Mouse (Mus musculus): ENCODE data around the gene Nfkbiz.

DNA sequence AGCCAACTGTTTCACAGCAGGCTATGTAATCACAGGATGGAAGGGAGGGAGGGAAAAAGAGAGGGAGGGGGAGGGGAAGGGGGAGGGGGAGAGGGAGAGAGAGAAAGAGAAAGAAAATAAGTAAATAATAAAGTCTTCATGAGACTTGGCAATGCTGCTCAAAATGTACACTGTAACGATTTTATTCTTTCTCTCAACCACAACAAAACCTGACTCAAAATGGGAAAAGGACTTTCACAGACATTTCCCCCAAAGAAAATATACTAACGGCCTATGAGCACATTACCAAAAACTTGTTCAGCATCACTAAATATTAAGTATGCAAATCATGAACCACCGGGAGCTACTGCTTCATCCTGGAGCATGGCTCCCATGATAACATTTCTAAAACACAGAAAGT, 54.8 kb downstream of the Nfkbiz start:
- TF ChIP-seq CTCF (IDR thresholded peaks at IDR 0.05) (no peak), EP300 (IDR thresholded peaks at IDR 0.05) (no peak)
